Comparison of ENCODE assay signal across 9 mouse cellular contexts in the genomic region with DNA sequence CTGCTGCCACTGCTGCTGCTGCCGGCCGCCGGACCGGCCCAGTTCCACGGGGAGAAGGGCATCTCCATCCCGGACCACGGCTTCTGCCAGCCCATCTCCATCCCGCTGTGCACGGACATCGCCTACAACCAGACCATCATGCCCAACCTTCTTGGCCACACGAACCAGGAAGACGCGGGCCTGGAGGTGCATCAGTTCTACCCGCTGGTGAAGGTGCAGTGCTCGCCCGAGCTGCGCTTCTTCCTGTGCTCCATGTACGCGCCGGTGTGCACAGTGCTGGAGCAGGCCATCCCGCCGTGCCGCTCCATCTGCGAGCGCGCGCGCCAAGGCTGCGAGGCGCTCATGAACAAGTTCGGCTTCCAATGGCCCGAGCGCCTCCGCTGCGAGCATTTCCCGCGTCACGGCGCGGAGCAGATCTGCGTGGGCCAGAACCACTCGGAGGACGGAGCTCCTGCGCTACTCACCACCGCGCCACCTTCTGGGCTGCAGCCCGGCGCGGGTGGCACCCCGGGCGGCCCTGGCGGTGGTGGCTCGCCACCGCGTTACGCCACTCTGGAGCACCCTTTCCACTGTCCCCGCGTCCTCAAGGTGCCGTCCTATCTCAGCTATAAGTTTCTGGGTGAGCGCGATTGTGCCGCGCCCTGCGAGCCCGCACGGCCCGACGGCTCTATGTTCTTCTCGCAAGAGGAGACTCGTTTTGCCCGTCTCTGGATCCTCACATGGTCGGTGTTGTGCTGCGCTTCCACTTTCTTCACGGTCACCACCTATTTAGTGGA. TPM values are rescaled to one million over a fixed set of nuclear protein-coding genes. Genes with fewer than 3 reads are reported as not detected.
DNase-seq lines count a peak whose midpoint lies in the region; ATAC-seq lines count a peak whose summit lies in the region.
"Had no signal": no experiment of that assay in that cellular context is flagged by ENCODE, and none has a peak within 500 bp of the region (broad histone marks: within the 10 kb centered on the region; RNA-seq: fewer than 3 reads in every experiment).

No protein-coding gene starts in this region.

- no peak overlapping the region for H3K9ac ChIP-seq in liver, embryonic 16.5 days (ENCODE audit: low read depth, low read length)

- H3K4me2 ChIP-seq in liver, embryonic 16.5 days (ENCODE audit: low read depth, low read length) = peak overlapping the region; percentile 55

- no peaks in the 10 kb centered on the region for H3K4me1 ChIP-seq in brown adipose tissue, adult 24 weeks (ENCODE audit: control insufficient read depth, insufficient read depth, insufficient read length, low read length)
- no peaks in the 10 kb centered on the region; the same call in 1 of the 2 replicates for H3K4me1 ChIP-seq in liver, embryonic 16.5 days (ENCODE audit: control insufficient read depth, low read depth, low read length)

- H3K4me3 ChIP-seq in brown adipose tissue, adult 24 weeks (ENCODE audit: insufficient read depth, low read depth, low read length) = peak overlapping the region; percentile 76
- H3K4me3 ChIP-seq in liver, embryonic 16.5 days (ENCODE audit: low read depth, low read length) = peak overlapping the region; percentile 49

- no peaks in the 10 kb centered on the region for H3K9me3 ChIP-seq in liver, embryonic 16.5 days (replicated peaks; ENCODE audit: control insufficient read depth, low read length)

- DNase-seq in lung, adult 18-20 months = peak; percentile 14 to 28
- DNase-seq in lung, postnatal 36 days = no peak
- peak; percentile 16 for DNase-seq in kidney, adult 11 months
- peak; percentile 52 for DNase-seq in right cerebral cortex, adult 18-20 months
- DNase-seq in thymus, postnatal 10 days (ENCODE audit: low spot score in 2 of 2) = no peak

- H3K27ac ChIP-seq in brown adipose tissue, adult 24 weeks (replicated peaks; ENCODE audit: low read depth, low read length) = no peak overlapping the region
- H3K27ac ChIP-seq in liver, embryonic 16.5 days (ENCODE audit: low read length) = no peak overlapping the region

- no peaks in the 10 kb centered on the region for H3K36me3 ChIP-seq in liver, embryonic 16.5 days (ENCODE audit: control insufficient read depth, insufficient read depth)

- H3K27me3 ChIP-seq in liver, embryonic 16.5 days (ENCODE audit: control insufficient read depth, insufficient read depth, low read depth, low read length) = peaks cover 77% of the 10 kb centered on the region

- under 1% methylated on average over 73 of the region's 74 CpGs for WGBS in liver, embryonic 16.5 days (ENCODE audit: insufficient replicate concordance)

- ATAC-seq in granulocyte monocyte progenitor cell, adult 5-6 weeks (replicated peaks; ENCODE audit: poor library complexity, severe bottlenecking) = peak; percentile 23; the same call in 1 of the 2 replicates
- no peak for ATAC-seq in liver, embryonic 16.5 days (ENCODE audit: low read depth)

RNA-seq across cellular contexts. Expression of a gene that starts 0.8 kb away (rescaled TPM):
- polyA plus RNA-seq in brown adipose tissue, adult 24 weeks (2012; ENCODE audit: insufficient read depth, insufficient read length, missing spikeins) = 0.42 and 1.3 TPM in 2 replicates
- not detected in 2 replicates for total RNA-seq in granulocyte monocyte progenitor cell, adult 5-6 weeks (2014; fragmentation: Nextera tagmentation)
- not detected in 2 replicates for total RNA-seq in granulocyte monocyte progenitor cell, adult 5-6 weeks (2017)
- 0.29 and 0.54 TPM in 2 replicates for polyA plus RNA-seq in liver, embryonic 16.5 days (2015; fragmentation: Nextera tagmentation; extraction: Ambion mirVana)

RNA-seq across cellular contexts. Expression of a gene that starts 25.7 kb away (rescaled TPM):
- not detected in 2 replicates for polyA plus RNA-seq in brown adipose tissue, adult 24 weeks (2012; ENCODE audit: insufficient read depth, insufficient read length, missing spikeins)
- total RNA-seq in granulocyte monocyte progenitor cell, adult 5-6 weeks (2014; fragmentation: Nextera tagmentation) = not detected in 2 replicates
- total RNA-seq in granulocyte monocyte progenitor cell, adult 5-6 weeks (2017) = not detected in 2 replicates
- polyA plus RNA-seq in liver, embryonic 16.5 days (2015; fragmentation: Nextera tagmentation; extraction: Ambion mirVana) = 0.26 and 0.35 TPM in 2 replicates

RNA-seq across cellular contexts. Expression of a gene that starts 48.8 kb away (rescaled TPM):
- 7.7 and 15.2 TPM in 2 replicates for polyA plus RNA-seq in brown adipose tissue, adult 24 weeks (2012; ENCODE audit: insufficient read depth, insufficient read length, missing spikeins)
- total RNA-seq in granulocyte monocyte progenitor cell, adult 5-6 weeks (2014; fragmentation: Nextera tagmentation) = 29.3 and 46.4 TPM in 2 replicates
- total RNA-seq in granulocyte monocyte progenitor cell, adult 5-6 weeks (2017) = 19.7 and 21.3 TPM in 2 replicates
- 17.3 and 18.6 TPM in 2 replicates for polyA plus RNA-seq in liver, embryonic 16.5 days (2015; fragmentation: Nextera tagmentation; extraction: Ambion mirVana)

RNA-seq across cellular contexts. Expression of a gene that starts 58.6 kb away (rescaled TPM):
- not detected in 2 replicates for polyA plus RNA-seq in brown adipose tissue, adult 24 weeks (2012; ENCODE audit: insufficient read depth, insufficient read length, missing spikeins)
- not detected in 2 replicates for total RNA-seq in granulocyte monocyte progenitor cell, adult 5-6 weeks (2014; fragmentation: Nextera tagmentation)
- total RNA-seq in granulocyte monocyte progenitor cell, adult 5-6 weeks (2017) = not detected in 2 replicates
- polyA plus RNA-seq in liver, embryonic 16.5 days (2015; fragmentation: Nextera tagmentation; extraction: Ambion mirVana) = 0.05 TPM in 1 of 2 replicates, not detected in the other
- total RNA-seq: left cerebral cortex, postnatal 14 days had no signal

Comparison
In these comparisons a context has a peak if more than half of its experiments do, and no peak if none do; other contexts are left out.
1. DNase-seq: peak in lung, adult 18-20 months (2 of 2), kidney, adult 11 months (single experiment) and right cerebral cortex, adult 18-20 months (single experiment); none in lung, postnatal 36 days (single experiment) and thymus, postnatal 10 days (0 of 2).